Mouse (Mus musculus): ENCODE data around the gene Gria2. TPM values are rescaled to one million over a fixed set of nuclear protein-coding genes. Genes with fewer than 3 reads are reported as not detected.

The Gria2 gene
- polyA plus RNA-seq, 1 experiment from 2014 or later, result 0.38 TPM

GRCm38 (mm10) chr3:80781144-80781530 is 21.5 kb downstream of the Gria2 start:
- no peak for TF ChIP-seq CTCF (IDR thresholded peaks at IDR 0.05; ENCODE audit: low read depth)
- Histone ChIP-seq H3K9ac (ENCODE audit: low read depth, low read length) (no peak overlapping the region), H3K36me3 (ENCODE audit: insufficient read depth, low read length) (no peaks in the 10 kb centered on the region), H3K4me1 (replicated peaks; ENCODE audit: insufficient read depth, low read length) (no peaks in the 10 kb centered on the region), H3K27ac (no peak overlapping the region), H3K4me3 (replicated peaks; ENCODE audit: low read depth, low read length) (no peak overlapping the region), H3K4me2 (ENCODE audit: low read length) (no peak overlapping the region), H3K9me3 (replicated peaks; ENCODE audit: low read length) (no peaks in the 10 kb centered on the region), H3K27me3 (ENCODE audit: insufficient read depth, low read length) (no peaks in the 10 kb centered on the region)
- DNase-seq (ENCODE audit: low spot score), result no peak
- no peak for ATAC-seq (replicated peaks; ENCODE audit: low FRiP score, low read depth)

- H3K9me3 ChIP-seq (replicated peaks; ENCODE audit: low read length), result no peaks in the 10 kb centered on the region
- no peaks in the 10 kb centered on the region for H3K36me3 ChIP-seq (ENCODE audit: insufficient read depth, low read length)
- H3K27ac ChIP-seq, result no peak overlapping the region
- ATAC-seq (replicated peaks; ENCODE audit: low FRiP score, low read depth), result no peak
- no peaks in the 10 kb centered on the region for H3K27me3 ChIP-seq (ENCODE audit: insufficient read depth, low read length)
- TF ChIP-seq CTCF (IDR thresholded peaks at IDR 0.05; ENCODE audit: low read depth), result no peak
- H3K4me3 ChIP-seq (replicated peaks; ENCODE audit: low read depth, low read length), result no peak overlapping the region
- H3K9ac ChIP-seq (ENCODE audit: low read depth, low read length), result no peak overlapping the region
- 75% methylated on average over 4 of the region's 4 CpGs for WGBS
- H3K4me1 ChIP-seq (replicated peaks; ENCODE audit: insufficient read depth, low read length), result no peaks in the 10 kb centered on the region
- H3K4me2 ChIP-seq (ENCODE audit: low read length), result no peak overlapping the region
- DNase-seq (ENCODE audit: low spot score), result no peak
These were observed 22.1 kb downstream of the Gria2 start for GRCm38 (mm10) chr3:80780383-80781143.

GRCm38 (mm10) chr3:80776628-80777027 is 26.0 kb downstream of the Gria2 start:
- no peaks in the 10 kb centered on the region for H3K36me3 ChIP-seq (ENCODE audit: insufficient read depth, low read length)
- ATAC-seq (replicated peaks; ENCODE audit: low FRiP score, low read depth), result no peak
- no peak overlapping the region for H3K9ac ChIP-seq (ENCODE audit: low read depth, low read length)
- no peak overlapping the region for H3K27ac ChIP-seq
- H3K4me2 ChIP-seq (ENCODE audit: low read length), result no peak overlapping the region
- no peak for TF ChIP-seq CTCF (IDR thresholded peaks at IDR 0.05; ENCODE audit: low read depth)
- H3K4me1 ChIP-seq (replicated peaks; ENCODE audit: insufficient read depth, low read length), result no peaks in the 10 kb centered on the region
- H3K27me3 ChIP-seq (ENCODE audit: insufficient read depth, low read length), result no peaks in the 10 kb centered on the region
- no peak for DNase-seq (ENCODE audit: low spot score)
- no peaks in the 10 kb centered on the region for H3K9me3 ChIP-seq (replicated peaks; ENCODE audit: low read length)
- 64% methylated on average over 2 of the region's 2 CpGs for WGBS
- no peak overlapping the region for H3K4me3 ChIP-seq (replicated peaks; ENCODE audit: low read depth, low read length)

GRCm38 (mm10) chr3:80775971-80776370 is 26.7 kb downstream of the Gria2 start:
- no peak for TF ChIP-seq CTCF (IDR thresholded peaks at IDR 0.05; ENCODE audit: low read depth)
- H3K4me1 ChIP-seq (replicated peaks; ENCODE audit: insufficient read depth, low read length), result no peaks in the 10 kb centered on the region
- no peak overlapping the region for H3K4me3 ChIP-seq (replicated peaks; ENCODE audit: low read depth, low read length)
- no peaks in the 10 kb centered on the region for H3K9me3 ChIP-seq (replicated peaks; ENCODE audit: low read length)
- no peak overlapping the region for H3K4me2 ChIP-seq (ENCODE audit: low read length)
- H3K36me3 ChIP-seq (ENCODE audit: insufficient read depth, low read length), result no peaks in the 10 kb centered on the region
- ATAC-seq (replicated peaks; ENCODE audit: low FRiP score, low read depth) (no peak), DNase-seq (ENCODE audit: low spot score) (peak; percentile 32)
- H3K9ac ChIP-seq (ENCODE audit: low read depth, low read length), result no peak overlapping the region
- H3K27ac ChIP-seq, result no peak overlapping the region
- 69% methylated on average over 4 of the region's 4 CpGs for WGBS
- H3K27me3 ChIP-seq (ENCODE audit: insufficient read depth, low read length), result no peaks in the 10 kb centered on the region

- Histone ChIP-seq H3K36me3 (ENCODE audit: insufficient read depth, low read length) (no peaks in the 10 kb centered on the region), H3K27me3 (ENCODE audit: insufficient read depth, low read length) (no peaks in the 10 kb centered on the region), H3K4me3 (replicated peaks; ENCODE audit: low read depth, low read length) (no peak overlapping the region), H3K27ac (no peak overlapping the region), H3K4me1 (replicated peaks; ENCODE audit: insufficient read depth, low read length) (no peaks in the 10 kb centered on the region), H3K9ac (ENCODE audit: low read depth, low read length) (no peak overlapping the region), H3K4me2 (ENCODE audit: low read length) (no peak overlapping the region), H3K9me3 (replicated peaks; ENCODE audit: low read length) (no peaks in the 10 kb centered on the region)
- ATAC-seq (replicated peaks; ENCODE audit: low FRiP score, low read depth) (no peak), DNase-seq (ENCODE audit: low spot score) (no peak)
- TF ChIP-seq CTCF (IDR thresholded peaks at IDR 0.05; ENCODE audit: low read depth), result no peak
- 54% methylated on average over 4 of the region's 4 CpGs for WGBS
These were observed 28.4 kb downstream of the Gria2 start for GRCm38 (mm10) chr3:80774005-80774764.

GRCm38 (mm10) chr3:80773232-80773631 is 29.4 kb downstream of the Gria2 start:
- 79% methylated on average over 4 of the region's 4 CpGs for WGBS
- no peak overlapping the region for H3K27ac ChIP-seq
- H3K9ac ChIP-seq (ENCODE audit: low read depth, low read length), result no peak overlapping the region
- H3K4me1 ChIP-seq (replicated peaks; ENCODE audit: insufficient read depth, low read length), result no peaks in the 10 kb centered on the region
- DNase-seq (ENCODE audit: low spot score) (no peak), ATAC-seq (replicated peaks; ENCODE audit: low FRiP score, low read depth) (no peak)
- H3K4me2 ChIP-seq (ENCODE audit: low read length), result no peak overlapping the region
- H3K27me3 ChIP-seq (ENCODE audit: insufficient read depth, low read length), result no peaks in the 10 kb centered on the region
- H3K36me3 ChIP-seq (ENCODE audit: insufficient read depth, low read length), result no peaks in the 10 kb centered on the region
- TF ChIP-seq CTCF (IDR thresholded peaks at IDR 0.05; ENCODE audit: low read depth), result no peak
- no peaks in the 10 kb centered on the region for H3K9me3 ChIP-seq (replicated peaks; ENCODE audit: low read length)
- no peak overlapping the region for H3K4me3 ChIP-seq (replicated peaks; ENCODE audit: low read depth, low read length)
